Mouse (Mus musculus): ENCODE data around the gene Ovca2.

Gene Ovca2

DNA sequence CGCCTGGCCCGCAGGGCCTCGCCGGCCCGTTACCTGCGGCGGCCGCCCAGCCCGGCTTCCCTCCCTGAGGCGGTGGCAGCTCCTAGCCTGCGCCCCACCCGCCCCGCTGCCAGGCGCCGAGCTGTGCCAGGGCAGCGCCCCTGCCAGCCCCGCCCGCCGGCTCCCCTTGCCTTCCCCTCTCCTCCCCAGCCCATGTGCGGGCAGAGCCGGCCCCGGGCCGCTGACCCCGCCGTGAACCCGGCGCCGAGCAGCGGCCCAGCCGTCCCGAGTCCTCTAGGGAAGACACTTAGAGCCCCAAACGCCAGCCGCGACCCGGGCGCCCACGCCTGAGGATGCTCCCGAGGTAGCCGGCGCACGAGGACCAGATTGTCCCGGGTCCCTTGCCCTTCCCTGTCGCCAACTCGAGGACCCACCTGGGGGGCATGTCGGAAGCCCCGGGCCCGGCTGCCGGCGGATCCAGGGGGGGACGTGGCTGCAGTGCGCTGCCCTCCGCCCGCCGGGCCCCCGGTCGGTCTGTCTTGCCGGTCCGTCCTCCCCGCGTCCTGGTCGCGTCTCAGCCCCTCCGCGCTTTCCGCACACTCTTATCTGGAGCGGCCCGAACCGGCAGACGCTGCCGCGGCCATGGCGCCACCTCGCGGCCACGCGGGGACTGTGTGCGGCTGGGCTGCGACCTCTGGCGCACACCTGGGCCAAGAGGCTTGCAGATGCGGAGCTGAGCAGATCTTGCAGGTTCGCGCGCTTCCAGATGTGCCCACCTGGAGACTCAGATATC is 9.9 kb downstream of the Ovca2 start:
- peak; percentile 77 for DNase-seq

GRCm38 (mm10) chr11:75167643-75168589 is 10.7 kb downstream of the Ovca2 start:
- DNase-seq: no peak

- DNase-seq: no peak
These were observed 11.6 kb downstream of the Ovca2 start for GRCm38 (mm10) chr11:75166861-75167642.

GRCm38 (mm10) chr11:75166193-75166842 is 12.3 kb downstream of the Ovca2 start:
- DNase-seq: no peak

DNA sequence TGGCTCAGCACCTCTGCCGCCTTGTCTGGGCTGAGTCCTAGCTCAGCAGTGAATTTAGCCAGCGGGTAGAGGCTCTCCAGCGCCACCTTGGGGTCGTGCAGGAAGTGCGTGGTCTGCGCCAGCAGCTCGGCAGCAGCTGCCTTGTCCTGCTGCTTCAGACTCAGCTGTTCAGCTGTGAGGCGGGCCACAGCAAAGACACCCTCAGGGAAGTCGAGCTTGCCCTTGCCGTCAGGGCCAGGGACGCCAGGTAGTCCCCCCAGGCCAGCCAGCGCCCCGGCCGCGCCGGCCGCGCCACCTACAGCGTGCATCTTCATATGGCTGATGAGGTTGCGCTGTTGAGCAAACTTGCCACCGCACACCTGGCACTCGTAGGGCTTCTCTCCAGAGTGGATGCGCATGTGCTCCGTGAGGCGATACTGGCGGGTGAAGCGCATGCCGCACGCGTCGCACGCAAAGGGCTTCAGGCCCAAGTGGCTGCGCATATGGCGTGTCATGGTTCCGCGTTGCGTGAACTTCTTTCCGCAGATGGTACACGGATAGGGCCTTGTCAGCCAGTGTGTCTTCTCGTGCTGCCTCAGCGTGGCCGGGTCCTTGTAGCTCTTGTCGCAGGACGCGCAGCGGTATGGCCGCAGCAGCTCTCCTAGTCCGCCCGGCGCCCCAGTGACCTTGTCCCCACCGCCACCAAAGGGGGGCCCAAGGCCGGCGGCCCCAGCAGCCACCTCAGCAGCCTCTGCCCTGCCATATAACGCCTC is 13.0 kb downstream of the Ovca2 start:
- DNase-seq: peak; percentile 80

DNA sequence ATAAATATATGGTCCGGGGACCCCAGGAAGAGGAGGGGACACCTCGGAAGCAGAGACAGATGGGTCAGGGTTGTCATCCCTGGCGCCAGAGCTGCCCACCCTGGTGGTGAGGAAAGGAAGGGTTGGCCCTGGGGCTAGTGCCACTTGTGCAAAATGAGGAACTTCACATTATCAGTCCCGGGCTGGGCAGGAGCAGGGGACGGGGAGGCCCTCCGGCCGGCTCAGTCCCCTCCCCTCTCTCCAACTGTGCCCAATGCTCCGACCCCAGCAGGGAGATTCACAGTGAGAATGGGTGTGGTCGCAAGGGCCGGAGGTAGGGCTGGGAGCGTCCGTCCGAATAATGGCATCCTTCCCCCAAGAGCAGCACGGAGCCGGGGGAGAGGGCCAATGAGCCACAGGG is 13.9 kb downstream of the Ovca2 start:
- no peak for DNase-seq

- DNase-seq: no peak
These were observed 14.6 kb downstream of the Ovca2 start for GRCm38 (mm10) chr11:75164051-75164450.

DNA sequence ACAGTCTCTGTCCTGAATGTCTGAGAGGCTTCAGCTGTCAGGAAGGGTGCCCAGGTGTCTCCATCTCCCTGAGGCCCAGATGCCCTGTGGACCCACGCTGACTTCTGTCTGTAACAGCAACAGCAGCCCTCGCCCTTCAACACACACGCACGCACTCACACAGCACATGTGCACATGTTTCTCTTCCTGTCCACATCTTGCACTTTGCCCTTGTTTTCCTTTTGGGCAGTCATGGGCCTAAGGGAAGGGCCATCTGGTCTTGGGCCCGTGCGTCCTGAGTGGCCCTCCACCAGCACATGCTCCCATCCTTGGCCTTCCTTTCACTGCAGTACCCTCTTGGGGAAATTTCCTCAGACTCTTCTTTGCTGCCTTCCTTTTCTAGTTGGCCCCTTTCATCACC is 15.3 kb downstream of the Ovca2 start:
- DNase-seq: no peak

GRCm38 (mm10) chr11:75162591-75163080 is 16.0 kb downstream of the Ovca2 start:
- DNase-seq: no peak

- DNase-seq: no peak
These were observed 17.1 kb downstream of the Ovca2 start for GRCm38 (mm10) chr11:75161417-75162008.

DNA sequence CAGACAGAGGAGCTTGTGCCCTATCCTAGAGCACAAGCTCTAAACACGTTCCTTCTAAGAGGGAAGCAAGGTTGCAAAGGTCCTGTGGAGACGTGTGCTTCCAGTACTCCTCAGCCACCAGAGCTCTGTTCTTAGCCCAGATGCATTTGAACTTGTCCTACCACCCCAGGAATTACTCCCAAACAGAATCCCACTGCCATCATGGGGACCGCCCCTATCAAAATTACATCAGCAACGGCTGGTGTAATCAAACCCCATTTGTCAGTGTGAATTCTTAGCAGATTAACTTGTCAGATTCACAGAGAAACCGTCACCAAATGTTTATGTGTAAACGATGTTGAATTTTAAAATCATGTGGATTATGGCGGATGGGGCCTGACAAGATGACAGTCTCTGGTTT is 17.7 kb downstream of the Ovca2 start:
- no peak for DNase-seq

GRCm38 (mm10) chr11:75159564-75159963 is 19.1 kb downstream of the Ovca2 start:
- no peak for DNase-seq

DNA sequence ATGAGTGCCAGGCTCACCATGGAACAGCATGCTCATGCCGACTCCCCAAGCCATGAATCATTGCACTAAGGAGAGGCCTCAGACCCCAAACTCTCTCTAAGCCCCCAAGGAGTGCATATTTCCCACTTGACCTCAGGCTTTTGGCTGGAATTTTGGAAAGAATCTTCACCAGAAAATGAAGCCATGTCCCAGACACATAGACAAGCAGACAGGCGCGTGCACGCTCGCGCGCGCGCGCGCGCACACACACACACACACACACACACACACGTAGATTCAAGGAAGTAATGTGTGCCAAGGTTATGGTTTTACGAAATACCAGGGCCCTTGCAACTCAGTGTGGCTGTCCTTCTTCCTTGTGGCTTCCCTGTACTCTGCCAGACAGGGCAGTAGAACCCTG is 20.2 kb downstream of the Ovca2 start:
- no peak for DNase-seq

DNA sequence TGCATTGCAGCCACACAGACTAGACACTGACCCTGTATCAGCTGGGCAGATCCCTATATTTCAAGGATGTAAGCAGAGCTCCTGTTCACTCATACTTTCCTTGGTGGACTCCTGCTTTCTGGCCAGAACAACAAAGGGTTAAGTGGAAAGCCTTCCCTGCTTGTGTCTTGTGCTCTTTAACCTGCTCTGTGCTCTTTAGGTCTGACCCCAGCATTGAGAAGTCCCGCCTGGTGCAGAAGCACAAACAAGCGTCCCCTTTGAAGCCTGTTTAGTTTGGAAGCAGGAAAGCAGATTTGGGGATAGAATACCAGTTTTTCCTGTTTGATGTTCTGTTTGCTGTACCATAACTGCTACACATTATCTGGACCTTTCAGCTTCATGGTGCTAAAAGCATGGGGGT is 20.7 kb downstream of the Ovca2 start:
- no peak for DNase-seq

- no peak for DNase-seq
These were observed 21.6 kb downstream of the Ovca2 start for GRCm38 (mm10) chr11:75157037-75157436.

DNA sequence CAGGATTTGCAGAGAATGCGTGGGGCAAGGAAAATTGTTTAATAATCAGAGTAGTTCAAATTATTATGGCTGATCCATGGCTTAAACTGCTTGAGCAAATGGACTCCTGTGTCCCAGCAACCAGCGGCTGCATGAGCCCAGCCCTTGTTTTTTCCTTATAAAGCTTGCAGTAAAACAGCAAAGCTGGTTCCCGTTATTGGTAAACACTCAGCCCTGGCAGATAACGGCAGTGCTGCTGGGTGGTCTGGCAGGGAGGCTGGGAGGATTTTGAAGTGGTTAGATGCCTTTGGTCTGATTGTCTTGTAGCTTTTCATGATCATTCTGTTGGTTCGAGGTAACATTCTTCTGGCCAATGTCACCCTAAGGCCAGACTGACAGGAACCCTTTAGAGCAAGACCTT is 22.2 kb downstream of the Ovca2 start:
- DNase-seq: no peak

DNA sequence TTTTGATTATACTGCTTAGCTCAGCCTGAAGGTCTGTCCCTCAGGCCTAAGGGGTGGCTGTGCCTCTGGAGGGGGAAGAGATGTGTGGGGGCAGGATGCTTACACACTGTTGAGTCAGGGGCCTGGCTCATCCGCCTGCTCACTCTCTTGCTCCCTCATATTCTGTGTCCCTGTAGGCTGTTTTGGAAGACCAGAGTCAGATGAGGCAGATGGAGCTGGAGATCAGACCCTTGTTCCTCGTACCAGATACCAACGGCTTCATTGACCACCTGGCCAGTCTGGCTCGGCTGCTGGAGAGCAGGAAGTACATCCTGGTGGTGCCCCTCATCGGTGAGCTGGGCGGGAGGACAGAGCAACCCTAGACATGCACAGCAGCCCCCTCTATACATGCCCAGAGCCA is 22.6 kb downstream of the Ovca2 start:
- no peak for DNase-seq

DNA sequence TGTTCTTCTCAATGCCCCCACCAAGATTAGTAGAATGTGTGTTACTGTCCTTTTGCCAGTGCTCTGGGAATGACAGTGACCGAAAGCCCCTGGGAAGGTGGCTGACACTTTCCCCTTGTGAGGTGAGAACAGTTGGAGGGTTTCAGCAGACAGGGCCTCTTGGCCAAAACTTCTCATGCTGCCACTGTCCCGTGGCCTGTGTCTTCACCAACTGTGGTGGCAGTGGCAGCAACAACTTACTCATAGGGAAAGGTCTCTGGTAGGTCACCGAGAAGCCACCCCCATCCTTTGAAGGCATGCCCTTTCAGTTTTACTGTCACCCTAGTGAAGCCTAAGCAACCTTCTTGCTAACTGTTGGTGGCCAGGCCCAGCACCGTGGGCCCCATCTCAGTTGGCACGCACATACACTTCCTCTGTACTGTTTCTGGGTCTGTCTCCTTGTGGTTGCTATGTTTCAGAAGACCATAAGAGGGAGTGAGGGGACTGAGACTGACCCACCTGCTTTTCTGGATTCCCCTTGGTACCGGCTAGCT is 24.5 kb downstream of the Ovca2 start:
- DNase-seq: no peak

DNA sequence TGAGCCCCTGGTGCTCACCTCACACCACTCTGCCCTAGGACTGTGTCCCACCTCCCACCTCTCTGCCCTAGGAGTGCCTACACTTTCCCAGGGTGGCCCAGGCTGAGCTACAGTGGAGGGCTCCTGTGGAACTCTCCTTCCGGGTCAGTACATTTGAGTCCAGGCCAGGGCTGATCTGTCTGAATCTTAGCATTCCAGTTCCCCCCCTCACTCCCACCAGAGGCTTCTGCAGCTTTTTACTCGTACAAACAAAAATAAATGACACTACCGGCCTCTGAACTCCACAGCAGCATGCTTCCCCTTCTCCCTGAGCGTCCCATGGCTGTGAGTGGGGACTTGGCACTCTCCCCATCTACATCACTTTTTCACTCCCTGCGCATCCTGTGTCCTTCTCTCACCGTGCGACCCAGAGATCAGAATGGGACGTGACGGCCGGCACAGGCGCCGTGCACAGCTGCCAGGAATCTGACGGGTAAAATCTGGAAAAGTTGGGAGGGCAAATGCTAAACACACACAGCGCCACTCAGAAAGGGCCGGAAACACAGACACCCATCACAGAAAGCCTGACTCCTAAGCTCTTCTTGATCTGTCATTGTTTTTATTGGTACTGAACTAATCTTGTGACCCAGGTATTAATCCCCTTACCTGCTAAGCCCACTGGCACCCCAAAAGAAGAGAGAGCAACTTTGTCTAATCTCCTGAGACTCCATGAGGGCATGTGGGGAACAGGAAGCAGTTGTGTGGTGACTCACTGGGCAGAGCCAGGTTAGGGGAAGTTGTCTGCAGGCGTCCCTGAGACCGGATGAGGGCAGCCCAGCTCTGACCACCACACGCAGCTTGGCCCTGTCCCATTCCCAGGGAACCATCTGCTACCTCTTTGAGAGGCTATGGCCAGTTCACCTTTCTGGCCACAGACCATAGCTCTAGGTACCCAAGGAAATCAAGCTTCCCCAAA is 25.8 kb downstream of the Ovca2 start:
- no peak for DNase-seq

GRCm38 (mm10) chr11:75150346-75150745 is 28.3 kb downstream of the Ovca2 start:
- no peak for DNase-seq

Data from right cerebral cortex, postnatal 25 days (tissue).